Mouse (Mus musculus) bone marrow macrophage, adult 2 months (primary cell): Measurements from ENCODE around the gene Kdm1b. TPM values are rescaled to one million over a fixed set of nuclear protein-coding genes. Genes with fewer than 3 reads are reported as not detected.

Source experiments
- H3K27ac ChIP-seq: 2 replicates; pipeline ENCODE4 v1.5.1; 2012; ENCODE audit warnings: low read depth, low read length; ENCODE audit not compliant: insufficient read depth
- H3K4me1 ChIP-seq: 2 replicates; pipeline ENCODE4 v1.6.1; 2012; ENCODE audit warnings: low read length; ENCODE audit not compliant: control insufficient read depth, insufficient read depth
- H3K4me3 ChIP-seq: 2 replicates; pipeline ENCODE4 v1.5.1; 2012; ENCODE audit warnings: mild to moderate bottlenecking, low read length, moderate library complexity; ENCODE audit not compliant: insufficient read depth
- CTCF ChIP-seq: IDR thresholded peaks from 2 replicates; pipeline ENCODE4 v1.5.1; 2012; ENCODE audit warnings: low read depth, mild to moderate bottlenecking, low read length, moderate library complexity
- POLR2A ChIP-seq: IDR thresholded peaks from 2 replicates; pipeline ENCODE4 v1.6.1; 2012; ENCODE audit warnings: mild to moderate bottlenecking, low read depth, low read length, borderline replicate concordance
- polyA plus RNA-seq: library from polyadenylated mRNA; stranded (reverse); fragments of >200 nt; gene quantifications from 2 replicates; pipeline ENCODE4 v1.2.4, GENCODE M21; 2012; ENCODE audit not compliant: missing spikeins, insufficient read depth, insufficient read length

Gene Kdm1b
- polyA plus RNA-seq, 1 experiment = 13.7 TPM

DNA sequence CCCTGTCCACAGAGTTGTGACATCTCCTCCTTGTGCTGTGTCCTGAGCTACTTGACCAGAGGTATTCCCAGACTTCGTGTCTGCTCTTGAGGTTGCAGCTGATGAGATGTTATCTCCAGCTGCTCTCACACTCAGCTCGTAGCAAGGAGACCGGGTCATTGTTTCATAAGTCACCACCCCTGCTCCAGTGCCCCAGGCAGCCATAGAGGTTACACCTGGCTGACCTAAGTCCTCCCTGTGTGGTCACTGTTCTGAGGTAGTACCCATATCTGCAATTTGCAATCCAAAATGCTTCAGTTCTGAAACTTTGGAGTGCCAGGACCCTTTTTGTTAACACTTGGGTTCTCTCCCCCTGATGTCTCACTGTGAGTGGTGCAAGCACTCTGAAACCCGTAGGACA, 6.7 kb downstream of the Kdm1b start:
- H3K4me3 ChIP-seq = no peak overlapping the region
- H3K4me1 ChIP-seq = peaks cover 2% of the 10 kb centered on the region; the same call in 1 of the 2 replicates
- TF ChIP-seq CTCF = no peak
- no peak for TF ChIP-seq POLR2A
- H3K27ac ChIP-seq = no peak overlapping the region

DNA sequence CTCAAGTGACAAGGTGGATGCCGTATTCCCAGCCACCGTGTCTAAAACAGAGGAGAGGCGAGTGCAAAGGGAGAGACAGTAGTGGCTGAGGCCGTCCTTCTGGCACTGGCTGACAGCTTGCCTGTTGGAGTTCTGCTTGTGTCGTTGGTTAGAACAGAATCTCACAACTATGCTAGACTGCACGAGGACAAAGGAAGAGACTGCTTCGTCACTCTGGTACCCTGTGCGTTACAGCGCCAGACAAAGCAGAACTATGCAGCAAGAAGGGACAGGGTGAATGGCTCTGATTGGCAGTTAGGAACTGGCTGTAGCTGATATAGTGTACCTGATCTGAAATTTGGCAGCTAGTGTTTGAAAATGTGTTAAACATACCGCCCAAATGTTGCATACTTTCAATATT, 10.7 kb downstream of the Kdm1b start:
- Histone ChIP-seq H3K4me1 (peaks cover 11% of the 10 kb centered on the region), H3K27ac (no peak overlapping the region), H3K4me3 (no peak overlapping the region)
- no peak for TF ChIP-seq CTCF
- TF ChIP-seq POLR2A = no peak

DNA sequence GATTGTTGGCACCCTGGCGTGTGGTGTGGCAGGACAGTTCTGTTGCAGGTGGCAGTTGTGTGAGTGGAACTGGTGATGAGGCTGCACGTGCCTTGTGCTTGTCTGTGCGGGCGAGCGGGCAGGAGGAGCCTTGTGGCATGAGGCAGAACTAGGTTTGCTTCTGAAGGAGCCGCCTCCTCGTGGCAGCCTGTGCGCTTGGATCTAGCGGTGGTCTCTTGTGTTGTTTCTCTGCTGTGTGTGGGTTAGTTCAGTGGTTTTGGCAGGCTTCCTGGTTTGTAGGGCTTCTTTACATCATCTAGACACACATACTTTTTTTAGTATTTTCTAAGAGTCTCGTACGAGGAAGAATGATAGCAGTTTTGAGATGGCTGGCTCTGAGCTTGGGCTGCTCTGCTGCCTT, 12.8 kb downstream of the Kdm1b start:
- Histone ChIP-seq H3K4me3 (no peak overlapping the region), H3K27ac (no peak overlapping the region), H3K4me1 (peaks cover 11% of the 10 kb centered on the region)
- TF ChIP-seq POLR2A = no peak
- no peak for TF ChIP-seq CTCF

DNA sequence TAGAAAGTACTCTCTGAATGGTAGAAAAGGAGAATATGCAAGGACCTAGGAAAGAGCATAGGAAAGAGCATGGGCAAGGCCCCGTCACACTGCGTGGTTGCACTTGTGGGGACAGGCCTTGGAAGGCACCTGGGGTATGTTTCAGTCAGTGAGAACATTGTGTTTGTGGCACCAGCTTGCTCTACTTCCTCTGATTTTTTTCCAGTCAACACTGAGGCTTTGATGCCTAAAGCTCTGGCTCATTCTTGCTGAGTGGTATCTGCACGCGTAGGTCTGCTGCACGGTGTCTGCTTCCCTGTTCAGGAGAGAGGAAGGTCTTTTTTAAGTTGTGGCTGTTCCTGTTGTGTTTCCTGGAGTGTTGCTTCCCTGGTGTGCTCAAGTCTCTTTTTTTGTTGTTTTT, 13.5 kb downstream of the Kdm1b start:
- Histone ChIP-seq H3K4me3 (no peak overlapping the region), H3K27ac (no peak overlapping the region), H3K4me1 (peaks cover 11% of the 10 kb centered on the region)
- no peak for TF ChIP-seq CTCF
- TF ChIP-seq POLR2A = no peak

DNA sequence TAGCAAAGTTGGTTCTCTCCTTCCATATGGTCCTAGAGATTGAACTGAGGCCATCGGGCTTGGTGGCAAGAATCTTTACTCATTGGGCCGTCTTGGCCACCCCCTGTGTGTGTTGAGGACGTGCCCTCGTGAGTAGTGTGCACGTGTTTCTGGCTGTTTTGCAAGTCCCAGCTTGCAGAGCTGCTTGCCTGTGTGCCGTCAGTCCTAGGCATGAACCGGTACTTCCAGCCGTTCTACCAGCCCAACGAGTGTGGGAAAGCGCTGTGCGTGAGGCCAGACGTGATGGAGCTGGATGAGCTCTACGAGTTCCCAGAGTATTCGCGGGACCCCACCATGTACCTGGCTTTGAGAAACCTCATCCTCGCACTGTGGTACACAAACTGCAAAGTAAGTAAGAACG, 19.5 kb downstream of the Kdm1b start:
- TF ChIP-seq CTCF (no peak), POLR2A (no peak)
- Histone ChIP-seq H3K4me1 (no peaks in the 10 kb centered on the region), H3K27ac (no peak overlapping the region)

DNA sequence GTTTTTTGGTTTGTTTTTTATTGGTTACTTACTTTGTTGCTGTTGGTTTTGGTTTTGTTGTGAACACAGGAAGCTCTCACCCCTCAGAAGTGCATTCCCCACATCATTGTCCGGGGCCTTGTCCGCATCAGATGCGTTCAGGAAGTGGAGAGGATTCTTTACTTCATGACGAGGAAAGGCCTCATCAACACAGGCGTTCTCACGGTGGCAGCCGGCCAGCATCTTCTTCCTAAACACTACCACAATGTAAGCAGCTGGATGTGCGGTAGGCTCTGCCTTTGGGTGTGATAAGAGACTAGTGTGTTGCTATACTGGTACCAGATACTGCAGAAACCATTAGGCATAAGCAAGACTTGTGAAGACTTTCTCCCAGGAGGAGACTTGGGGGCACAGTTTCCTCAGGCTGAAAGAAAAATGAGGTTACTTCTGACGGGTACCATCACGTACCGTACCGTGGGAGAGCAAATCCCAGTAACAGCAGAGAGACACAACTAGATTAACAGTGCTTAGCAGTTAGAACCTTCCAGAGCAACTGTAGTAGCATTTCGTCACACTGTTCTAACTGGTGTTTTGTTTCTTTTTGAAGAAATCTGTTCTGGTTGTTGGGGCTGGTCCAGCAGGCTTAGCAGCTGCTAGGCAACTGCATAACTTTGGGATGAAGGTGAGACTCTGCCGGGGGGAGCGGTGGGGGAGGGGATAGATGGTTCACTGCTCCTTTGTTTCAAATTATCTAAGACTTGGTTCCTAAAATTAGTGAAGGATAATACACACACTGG, 20.9 kb downstream of the Kdm1b start:
- Histone ChIP-seq H3K4me3 (no peak overlapping the region), H3K4me1 (no peaks in the 10 kb centered on the region), H3K27ac (no peak overlapping the region)
- TF ChIP-seq POLR2A = no peak
- TF ChIP-seq CTCF = no peak

More for the DNA sequence above, 19.5 kb downstream of the Kdm1b start:
- no peak overlapping the region for H3K4me3 ChIP-seq

DNA sequence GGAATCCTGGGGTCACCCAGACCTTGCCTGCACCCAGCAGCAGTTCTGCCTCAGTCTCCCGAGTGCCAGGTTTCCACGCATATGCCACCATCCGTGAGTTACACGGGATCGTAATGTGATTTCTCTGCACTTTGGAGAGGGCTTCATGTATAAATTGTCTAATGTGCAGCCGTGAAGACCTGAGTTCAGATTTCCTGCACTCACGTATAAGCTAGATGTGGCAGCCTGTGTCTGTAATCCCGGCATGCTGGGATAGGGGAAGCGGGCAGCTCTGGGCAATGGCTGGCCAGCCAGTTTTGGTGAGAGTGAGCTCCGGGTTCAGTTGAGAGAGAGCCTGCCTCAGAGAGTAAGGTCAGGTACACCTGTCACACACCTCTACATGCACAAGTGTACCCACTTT, 23.2 kb downstream of the Kdm1b start:
- TF ChIP-seq CTCF = no peak
- TF ChIP-seq POLR2A = no peak
- no peak overlapping the region for H3K4me3 ChIP-seq
- H3K4me1 ChIP-seq = no peaks in the 10 kb centered on the region
- H3K27ac ChIP-seq = no peak overlapping the region

DNA sequence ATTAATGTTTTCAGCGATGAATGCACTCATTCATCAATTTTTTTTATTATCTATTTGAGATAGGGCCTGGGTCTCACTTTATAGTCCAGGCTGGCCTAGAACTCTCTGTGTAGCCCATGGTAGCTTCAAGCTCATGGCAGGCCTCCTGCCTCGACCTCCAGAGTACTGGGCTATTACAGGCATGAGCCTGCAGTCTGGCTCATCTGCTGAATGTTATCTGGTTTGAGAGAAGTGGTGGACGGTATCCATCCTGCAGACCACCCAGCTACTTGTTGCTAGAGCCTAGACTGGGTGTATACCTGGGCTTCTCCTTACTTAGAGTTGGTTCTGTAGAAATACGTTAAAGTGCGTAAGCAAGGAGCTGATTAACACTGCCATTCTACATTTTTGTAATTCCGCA, 23.7 kb downstream of the Kdm1b start:
- no peak overlapping the region for H3K4me3 ChIP-seq
- TF ChIP-seq CTCF (no peak), POLR2A (no peak)
- no peak overlapping the region for H3K27ac ChIP-seq
- no peaks in the 10 kb centered on the region for H3K4me1 ChIP-seq

DNA sequence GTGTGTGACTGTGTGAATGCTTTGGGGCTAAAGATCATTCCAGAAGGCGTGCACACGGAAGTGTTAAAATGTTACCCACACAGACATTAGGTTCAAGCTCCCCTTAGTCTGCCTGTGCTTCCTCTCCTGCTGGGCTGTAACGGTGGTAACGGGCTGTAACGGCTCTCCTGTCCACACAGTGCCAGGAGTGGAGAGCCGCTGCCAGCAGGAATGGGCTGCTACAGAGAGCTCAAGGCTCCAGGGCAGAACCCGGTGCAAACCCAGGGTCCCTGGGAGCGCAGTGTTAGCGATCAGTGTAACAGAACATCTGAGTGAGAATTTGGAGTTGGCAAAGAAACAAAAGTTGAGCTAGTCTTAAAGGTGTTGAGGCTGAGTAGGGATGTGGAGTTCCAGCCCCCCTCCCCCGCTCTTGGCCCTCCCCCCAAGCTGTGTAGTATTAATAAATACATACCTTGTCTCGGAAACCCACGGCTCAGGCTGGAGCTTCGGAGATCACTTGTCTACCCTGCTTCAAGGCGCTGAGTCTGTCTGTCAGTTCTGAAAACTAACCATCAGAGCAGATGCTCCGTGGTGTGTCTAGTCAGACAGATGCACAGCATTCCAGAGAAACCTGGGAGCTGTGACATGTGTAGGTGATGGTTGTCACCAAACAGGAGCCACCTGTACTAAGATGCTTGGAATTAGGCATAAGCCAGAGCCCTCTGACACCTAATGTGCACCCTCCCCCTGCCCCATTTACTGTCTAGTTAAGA, 27.2 kb downstream of the Kdm1b start:
- TF ChIP-seq CTCF (no peak), POLR2A (no peak)
- Histone ChIP-seq H3K4me3 (no peak overlapping the region), H3K4me1 (no peaks in the 10 kb centered on the region), H3K27ac (no peak overlapping the region)

DNA sequence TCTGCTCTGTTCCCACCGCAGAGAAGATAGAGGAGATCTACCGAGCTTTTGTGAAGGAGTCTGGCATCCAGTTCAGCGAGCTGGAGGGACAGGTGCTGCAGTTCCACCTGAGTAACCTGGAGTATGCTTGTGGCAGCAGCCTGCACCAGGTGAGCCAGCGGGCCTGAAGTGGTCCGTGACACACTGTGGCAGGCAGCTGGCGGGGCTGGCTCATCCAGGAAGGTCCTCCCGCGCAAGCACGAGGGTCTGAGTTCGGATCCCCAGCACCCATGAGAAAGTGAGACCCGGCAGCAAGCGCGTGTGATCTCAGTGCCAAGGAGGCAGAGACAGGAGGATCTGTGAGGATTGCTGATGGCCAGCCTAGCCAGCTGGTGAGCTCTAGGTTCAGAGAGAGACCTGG, 28.6 kb downstream of the Kdm1b start:
- H3K27ac ChIP-seq = no peak overlapping the region
- H3K4me3 ChIP-seq = no peak overlapping the region
- no peak for TF ChIP-seq POLR2A
- TF ChIP-seq CTCF = no peak
- no peaks in the 10 kb centered on the region for H3K4me1 ChIP-seq

DNA sequence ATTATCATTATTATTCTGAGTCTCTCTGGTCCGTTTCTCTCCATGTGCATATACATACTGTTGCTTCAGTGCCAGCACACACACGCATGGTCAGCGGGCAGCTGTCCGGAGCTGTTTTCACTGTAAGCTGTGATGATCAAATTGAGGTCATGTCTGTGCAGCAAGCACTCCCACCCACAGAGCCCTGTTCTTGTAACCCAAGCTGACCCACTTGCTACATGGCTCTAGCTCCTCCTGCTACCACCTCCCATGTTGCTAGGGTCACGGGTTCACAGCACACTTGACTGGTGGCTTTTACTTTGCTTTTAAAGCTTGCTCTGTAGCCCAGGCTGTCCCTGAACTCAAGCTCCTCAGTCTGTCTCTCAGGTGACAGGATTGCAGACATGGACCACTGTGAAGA, 29.2 kb downstream of the Kdm1b start:
- Histone ChIP-seq H3K27ac (no peak overlapping the region), H3K4me3 (no peak overlapping the region), H3K4me1 (no peaks in the 10 kb centered on the region)
- no peak for TF ChIP-seq CTCF
- no peak for TF ChIP-seq POLR2A
